Mouse (Mus musculus) heart, postnatal 14 days (tissue): ENCODE results near the gene Pigu. TPM values are rescaled to one million over a fixed set of nuclear protein-coding genes. Genes with fewer than 3 reads are reported as not detected.

Experiments
- DNase-seq, 2 experiments: peaks; one replicate each; pipeline ENCODE4 v3.0.0; 2021 to 2022
- intact Hi-C: fragments of 180-260 bp; cut with DNase I; formaldehyde crosslinking; loops from one replicate; pipeline ENCODE4 v1.15.1; 2025
- microRNA-seq, 2 experiments: library from miRNA; unstranded; fragments of <30 nt; microRNA quantifications; one replicate each; pipeline ENCODE4 v1.2.0; 2021 to 2022
- total RNA-seq, 2 experiments: library from RNA; stranded (reverse); gene quantifications; 2 replicates each; pipeline ENCODE4 v1.2.3; 2021

The Pigu gene
- total RNA-seq, 2 experiments from 2014 or later, result 29.6 TPM

DNA sequence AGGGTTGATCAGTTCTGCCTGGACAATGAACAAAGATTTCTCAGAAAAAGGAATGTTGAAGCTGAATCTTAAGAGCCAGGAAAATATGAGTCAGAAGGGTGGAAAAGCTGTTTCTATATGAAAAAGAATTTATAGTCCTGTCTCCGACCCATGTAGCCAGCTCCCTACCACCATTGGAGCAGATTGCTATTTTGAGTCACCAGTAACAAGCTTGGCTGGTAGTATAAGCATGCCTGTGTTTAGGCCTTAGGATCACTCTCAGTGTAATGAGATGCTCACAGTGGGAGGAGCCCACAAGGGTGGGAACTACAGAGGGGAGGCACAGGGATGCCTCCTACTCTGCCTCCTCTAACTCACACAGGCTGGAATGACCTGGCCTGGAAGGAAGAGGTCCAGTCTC, 109.0 kb downstream of the Pigu start:
- no peak for DNase-seq
- intact Hi-C loops, result no loop called here

DNA sequence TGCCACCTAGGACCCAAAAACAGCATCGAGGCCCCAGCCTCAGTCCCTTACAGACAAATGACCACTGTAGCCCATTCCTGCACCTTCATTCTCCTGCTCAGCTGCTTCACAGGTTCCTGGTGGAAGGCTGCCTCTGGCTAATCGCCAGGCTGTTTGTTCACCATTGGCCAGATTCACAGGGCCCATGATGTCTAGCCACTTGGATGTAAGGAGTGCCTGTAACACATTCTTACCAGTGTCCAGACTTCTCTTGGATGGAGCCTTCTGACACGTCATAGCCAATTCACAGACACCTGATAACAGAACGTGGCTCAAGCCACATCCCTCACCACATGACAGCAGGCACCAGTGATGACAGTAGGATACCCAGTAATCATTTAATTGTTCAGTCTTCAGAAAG, 111.0 kb downstream of the Pigu start:
- DNase-seq, result peak; percentile 16 to 29
- intact Hi-C loops, result no loop called here

DNA sequence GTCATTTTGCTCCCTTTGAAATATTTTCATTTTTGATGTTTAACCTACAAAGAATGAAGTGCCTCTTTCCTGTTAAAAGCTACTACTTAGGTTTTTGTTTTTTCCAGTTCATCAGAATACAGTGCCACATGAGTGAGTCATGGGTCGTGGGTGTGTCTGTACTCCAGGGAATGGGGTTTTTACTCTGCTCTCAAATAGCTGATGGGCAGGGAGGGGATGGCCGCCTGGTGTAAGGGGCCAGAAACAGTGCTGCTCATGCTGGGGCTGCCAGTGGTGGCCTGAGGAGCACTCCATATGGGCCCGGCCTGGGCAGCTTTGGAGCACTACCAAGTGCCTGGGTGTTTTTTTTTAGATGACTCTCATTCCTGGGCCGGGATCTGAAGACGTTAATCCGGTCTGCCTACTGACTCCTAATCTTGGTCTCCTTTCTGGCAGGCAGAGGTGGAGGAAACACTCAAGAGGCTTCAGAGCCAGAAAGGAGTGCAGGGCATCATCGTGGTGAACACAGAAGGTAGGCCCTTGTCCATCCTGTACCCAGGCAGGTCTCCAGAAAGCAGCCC, 114.9 kb downstream of the Pigu start:
- intact Hi-C loops, result no loop called here
- DNase-seq, result peak; percentile 31 to 38

DNA sequence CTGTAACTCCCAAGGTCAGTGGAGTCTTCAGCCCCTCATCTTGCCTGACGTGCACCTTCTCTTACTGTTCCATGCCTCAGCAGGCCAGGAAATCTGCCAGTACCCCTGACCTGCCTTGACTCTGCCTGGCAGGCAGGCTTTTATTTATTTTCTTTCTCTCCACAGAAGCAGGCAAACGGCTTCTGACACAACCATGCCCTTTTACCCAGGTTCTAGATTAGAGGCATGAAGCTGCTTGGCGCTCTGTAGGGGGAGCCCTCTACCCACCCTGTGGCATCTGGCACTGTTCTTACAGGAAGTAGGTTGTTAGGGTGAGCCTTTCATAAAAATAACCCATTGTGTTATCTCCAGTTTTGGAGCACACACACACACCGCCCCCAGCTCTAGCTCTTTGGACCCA, 116.3 kb downstream of the Pigu start:
- DNase-seq, result peak; percentile 19 to 31
- intact Hi-C loops, result no loop called here

DNA sequence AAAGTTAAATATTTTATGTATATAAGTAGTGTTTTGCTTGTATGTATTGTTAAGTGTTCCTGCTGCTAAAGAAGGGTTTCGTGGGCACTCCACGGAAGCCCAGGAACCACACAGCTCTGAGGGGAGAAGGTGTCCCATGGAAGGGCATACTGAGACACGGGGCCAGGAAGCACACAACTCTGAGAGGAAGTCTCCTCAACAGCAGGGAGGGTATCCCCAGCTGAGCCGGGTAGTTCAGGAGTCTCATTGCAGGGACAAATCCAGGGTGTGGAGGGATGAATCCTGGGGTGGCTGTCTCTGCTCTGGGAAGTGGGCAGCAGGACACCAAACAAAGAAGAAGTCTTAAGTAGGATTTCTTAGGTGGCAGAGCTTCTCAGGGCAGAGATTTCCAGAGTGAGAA, 120.0 kb downstream of the Pigu start:
- intact Hi-C loops, result loop anchor here (2.0 to 5.0 kb wide), 2 partner anchors 36 to 145 kb away; partner anchors contain the start of gene Trp53inp2
- no peak for DNase-seq

DNA sequence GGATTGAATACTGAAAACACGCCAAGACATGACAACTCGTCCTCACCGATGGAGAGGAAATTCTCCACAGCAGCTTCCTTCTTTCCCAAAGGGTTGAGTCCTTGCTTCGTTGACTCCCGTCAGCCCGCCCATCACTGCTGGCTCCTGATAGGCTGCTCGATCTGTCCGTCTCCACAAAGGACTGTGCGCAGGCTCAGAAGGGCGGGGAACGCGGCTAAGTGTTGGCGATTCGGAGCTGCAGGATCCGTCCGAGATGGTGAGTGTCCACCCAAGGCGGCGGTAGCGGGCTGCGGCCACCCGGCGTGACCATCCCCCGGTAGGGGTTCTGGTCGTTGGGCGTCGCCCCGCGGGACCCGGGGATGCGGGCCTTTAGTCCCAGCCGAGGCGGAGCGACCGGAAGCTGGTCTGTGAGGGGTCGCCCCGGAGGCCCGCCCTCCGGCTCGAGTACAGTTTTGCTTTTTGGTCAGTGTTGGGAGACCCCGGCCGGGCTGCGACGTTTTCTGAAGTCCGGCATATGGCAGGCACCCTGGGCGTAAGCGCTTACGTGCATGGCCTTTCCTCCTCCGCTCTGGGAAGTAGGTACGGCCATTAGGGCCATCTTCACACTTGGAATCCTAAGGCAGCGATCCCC, 120.8 kb downstream of the Pigu start, which contains the start of gene Dynlrb1:
Dynlrb1 (plus strand) TSS at position 172 of the 631 bp plus-strand sequence.
- peak; percentile 99 to 100 for DNase-seq
- intact Hi-C loops, result loop anchor here (2.0 to 5.0 kb wide), 2 partner anchors 36 to 146 kb away; partner anchors contain the start of gene Trp53inp2

DNA sequence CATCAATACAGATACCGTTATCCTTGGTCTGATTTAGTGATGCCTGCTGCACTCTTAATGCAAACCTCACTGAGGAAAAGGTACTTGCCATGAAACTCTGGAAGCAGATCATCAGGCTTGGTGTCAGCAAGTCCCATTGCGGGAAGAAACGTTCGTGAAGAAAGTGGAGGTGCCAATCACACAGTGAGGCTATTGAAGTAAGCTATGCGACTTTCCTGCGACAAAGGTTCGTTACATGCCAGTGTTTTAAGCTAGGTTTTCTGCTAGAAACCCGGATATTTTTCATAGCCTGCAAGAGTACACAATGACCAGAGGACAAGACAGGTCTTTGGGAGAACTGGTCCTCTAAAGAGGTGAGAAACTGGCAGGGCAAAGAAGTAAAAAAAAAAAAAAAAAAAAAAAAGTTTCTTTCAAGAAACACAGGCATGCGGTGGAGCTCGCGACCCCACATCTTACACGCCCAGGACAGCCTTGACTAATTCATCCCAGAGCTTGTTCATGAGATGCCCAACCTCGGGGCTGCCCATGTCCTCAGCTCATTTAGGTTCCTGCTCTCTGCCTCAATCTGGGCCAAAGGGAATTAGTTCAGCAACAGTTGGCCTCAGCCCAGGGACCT, 121.4 kb downstream of the Pigu start:
- intact Hi-C loops, result loop anchor here (2.0 to 5.0 kb wide), 2 partner anchors 37 to 146 kb away; partner anchors contain the start of gene Trp53inp2

More for the DNA sequence above, 121.4 kb downstream of the Pigu start:
- DNase-seq, result peak in 1 of 2 experiments; percentile 10

Small RNA genes within 50 kb of the gene (microRNA-seq; reads per million reads assigned to microRNA genes)
- 0 reads per million in 2 experiments for gene Mir695

Other genes starting within 250 kb of the Pigu start
- 10 to 100 TPM; 36.4 to 38.0 TPM for gene Itch, start 223.9 kb downstream of the Pigu start, total RNA-seq
- gene Dynlrb1, start 120.9 kb downstream of the Pigu start, total RNA-seq, result 100 to 1,000 TPM; 177 to 185 TPM
- gene Map1lc3a, start 81.1 kb downstream of the Pigu start, total RNA-seq, result 100 to 1,000 TPM; 692 to 703 TPM
- 100 to 1,000 TPM; 560 to 604 TPM for gene Trp53inp2, start 23.6 kb upstream of the Pigu start, total RNA-seq
- gene Ncoa6, start 116.5 kb upstream of the Pigu start, total RNA-seq, result 10 to 100 TPM; 33.4 to 34.7 TPM
- 10 to 100 TPM; 34.1 to 34.2 TPM for gene Acss2, start 160.5 kb upstream of the Pigu start, total RNA-seq
- gene Ggt7, start 160.8 kb upstream of the Pigu start, total RNA-seq, result under 1 TPM; 0.74 to 0.78 TPM
- gene Gss, start 235.4 kb upstream of the Pigu start, total RNA-seq, result 10 to 100 TPM; 14.5 to 15.9 TPM